Mouse (Mus musculus) embryonic stem cell, embryonic (primary cell): ENCODE data around the gene Hinfp.

Source experiments
- CTCF ChIA-PET, 4 experiments: fragments of 300-600 bp in 2 of 4; fragments of 350-600 bp in 2 of 4; sonication (Branson Sonifier 250); formaldehyde crosslinking; loops; one replicate each; lab custom pipeline; 2022; ENCODE audit warnings: inconsistent platforms in 2 of 4; lab: Charles Lee
- POLR2A ChIA-PET, 4 experiments: fragments of 300-600 bp in 2 of 4; fragments of 350-600 bp in 2 of 4; sonication (Branson Sonifier 250); formaldehyde crosslinking; loops; one replicate each; lab custom pipeline; 2022; ENCODE audit warnings: antibody characterized with exemption in 4 of 4, inconsistent platforms in 1 of 4; lab: Charles Lee

Gene Hinfp

DNA sequence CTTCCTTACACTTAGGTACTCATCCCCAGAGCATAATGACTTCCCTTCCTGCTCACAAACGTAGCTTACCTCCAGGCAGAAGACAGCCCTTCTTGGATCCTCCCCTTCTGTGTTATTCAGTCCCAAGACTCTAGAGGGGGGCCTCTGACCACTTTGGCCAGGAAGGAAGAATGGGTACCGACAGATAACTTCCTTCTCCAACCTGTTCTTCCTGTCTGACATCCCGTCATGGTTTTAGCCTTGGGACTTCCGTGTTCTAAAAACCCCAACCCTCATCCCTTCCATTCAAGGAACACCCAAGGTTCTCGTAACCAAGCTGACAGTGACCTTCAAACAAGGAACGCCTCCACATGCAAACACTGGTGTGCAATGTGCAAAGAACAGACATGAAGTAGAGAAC, 37.0 kb downstream of the Hinfp start, which contains the start of gene Nlrx1:
Nlrx1 (minus strand) TSS at position 168 of the 400 bp plus-strand sequence.
- ChIA-PET CTCF (interaction anchor here (0.5 to 3.1 kb wide), 46 partner anchors 10 to 1165 kb away, joined by 3 to 20 read pairs (median 4); partner anchors contain the start of genes Cbl (in 3 of the 4), Abcg4 (in 2 of the 4), C2cd2l (in 1 of the 4) and Ccdc153 (in 1 of the 4)), POLR2A (interaction anchor here (0.8 to 3.7 kb wide), 21 partner anchors 10 to 280 kb away, joined by 3 to 21 read pairs (median 5); partner anchors contain the start of genes H2afx (in 3 of the 4), Cbl (in 2 of the 4), Vps11 (in 2 of the 4) and Abcg4 (in 1 of the 4))

DNA sequence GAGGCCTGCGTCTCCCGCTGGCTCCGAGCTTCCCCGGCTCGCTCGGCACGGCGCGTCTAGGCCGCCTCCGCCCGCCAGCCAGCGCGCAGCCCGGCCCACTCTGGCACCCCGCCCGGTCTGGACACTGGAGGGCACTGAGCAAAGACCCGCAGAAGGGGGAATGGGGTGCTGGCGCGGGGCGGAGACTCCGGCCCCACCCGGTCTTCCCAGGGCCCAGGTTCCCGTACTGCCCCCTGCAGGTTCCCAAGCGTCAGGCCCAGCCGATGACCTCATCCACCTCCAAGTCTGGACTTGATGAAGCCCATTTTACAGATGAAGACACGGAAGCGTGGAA, 37.5 kb downstream of the Hinfp start:
- POLR2A ChIA-PET = interaction anchor here (0.7 to 3.7 kb wide), 36 partner anchors 9 to 279 kb away, joined by 3 to 21 read pairs (median 4); partner anchors contain the start of genes H2afx (in 3 of the 4), Cbl (in 2 of the 4), Vps11 (in 2 of the 4) and Abcg4 (in 1 of the 4)
- CTCF ChIA-PET = interaction anchor here (0.5 to 3.1 kb wide), 55 partner anchors 8 to 903 kb away, joined by 3 to 20 read pairs (median 4); partner anchors contain the start of genes Abcg4 (in 2 of the 4), Cbl (in 2 of the 4), Ccdc153 (in 2 of the 4) and C2cd2l (in 1 of the 4)

DNA sequence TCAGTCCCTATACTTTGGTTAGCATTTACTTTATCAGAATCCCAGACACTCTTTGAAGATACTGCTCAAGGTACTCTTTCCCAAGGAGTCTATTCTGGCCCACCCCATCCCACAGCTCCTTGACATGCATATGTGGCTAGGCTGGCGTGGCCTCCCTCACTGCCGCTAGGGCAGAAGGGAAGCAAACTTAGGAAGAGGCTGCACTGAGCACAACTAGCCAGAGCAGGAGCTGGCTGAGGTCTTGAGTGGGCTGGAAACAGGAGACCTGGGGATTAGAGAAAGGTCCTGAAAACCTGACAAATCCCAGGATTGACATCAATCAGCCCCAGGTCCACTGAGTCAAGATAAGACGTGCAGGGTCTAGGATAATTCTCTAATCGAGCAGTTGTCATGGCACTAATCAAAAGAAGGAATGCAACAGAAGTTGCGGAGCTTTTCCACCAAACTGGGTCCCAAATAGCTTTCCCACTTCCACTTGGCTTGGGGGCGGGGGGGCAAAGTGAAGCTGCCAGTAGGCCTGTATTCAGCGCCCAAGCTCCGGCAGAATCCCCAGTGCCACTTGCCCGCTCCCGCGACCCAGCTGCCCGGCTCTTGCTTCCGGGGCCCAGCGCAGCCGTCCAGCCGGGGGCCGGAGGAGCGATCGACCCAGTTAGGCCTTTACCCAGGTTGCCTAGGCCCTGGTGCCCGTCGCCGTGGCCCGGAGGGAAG, 38.0 kb downstream of the Hinfp start:
- ChIA-PET POLR2A (interaction anchor here (0.6 to 3.7 kb wide), 40 partner anchors 9 to 279 kb away, joined by 3 to 21 read pairs (median 4); partner anchors contain the start of genes H2afx (in 3 of the 4), Cbl (in 2 of the 4), Vps11 (in 2 of the 4) and Ccdc153 (in 1 of the 4)), CTCF (interaction anchor here (0.5 to 3.1 kb wide), 58 partner anchors 8 to 904 kb away, joined by 3 to 20 read pairs (median 4); partner anchors contain the start of genes Cbl (in 2 of the 4), Ccdc153 (in 2 of the 4), Abcg4 (in 1 of the 4) and C2cd2l (in 1 of the 4))

DNA sequence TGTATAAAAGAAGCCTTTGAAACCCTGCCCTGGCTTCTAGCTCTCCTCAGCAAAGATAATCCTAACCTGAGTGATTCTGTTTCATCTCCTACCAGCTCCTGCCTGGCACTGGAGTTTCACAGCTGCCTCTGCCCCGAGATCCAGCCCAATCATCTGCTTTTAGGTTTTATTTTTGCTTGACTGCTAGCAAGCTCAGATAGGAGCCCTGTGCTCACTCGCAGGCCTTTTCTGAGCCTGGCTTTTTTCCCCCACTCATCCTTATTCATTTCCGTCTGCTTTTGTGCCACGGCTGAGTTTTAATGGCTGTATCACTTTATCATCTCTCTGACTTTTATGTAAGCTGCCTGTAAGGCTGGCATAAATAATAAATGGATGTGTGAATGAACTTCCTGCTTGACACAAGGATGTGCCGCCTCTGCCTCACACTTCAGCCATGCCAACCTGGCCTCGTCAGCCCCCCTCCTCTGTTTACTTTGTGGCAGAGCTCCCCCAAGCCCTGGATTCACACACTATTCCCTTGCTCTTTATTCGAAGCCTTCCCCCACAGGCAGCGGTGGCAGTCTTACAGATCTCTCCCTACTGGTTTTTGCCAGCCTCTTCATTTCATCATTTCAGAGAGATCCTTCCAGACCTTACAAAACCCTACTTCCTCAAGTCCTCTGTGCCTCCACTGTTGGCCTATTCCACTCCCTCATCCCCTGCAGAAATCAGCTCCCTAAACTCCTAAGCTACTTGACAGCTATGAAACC, 38.8 kb downstream of the Hinfp start:
- POLR2A ChIA-PET = interaction anchor here in 3 of 4 experiments (0.9 to 4.3 kb wide), 23 partner anchors 8 to 182 kb away, joined by 3 to 25 read pairs (median 4); partner anchors contain the start of genes H2afx (in 2 of the 3), Vps11 (in 2 of the 3), Cbl (in 1 of the 3) and Ccdc84 (in 1 of the 3)
- CTCF ChIA-PET = interaction anchor here (0.6 to 3.1 kb wide), 20 partner anchors 9 to 428 kb away, joined by 3 to 20 read pairs (median 4); partner anchors contain the start of genes Cbl (in 2 of the 4), C2cd2l (in 1 of the 4), Ccdc153 (in 1 of the 4) and Usp2 (in 1 of the 4)

DNA sequence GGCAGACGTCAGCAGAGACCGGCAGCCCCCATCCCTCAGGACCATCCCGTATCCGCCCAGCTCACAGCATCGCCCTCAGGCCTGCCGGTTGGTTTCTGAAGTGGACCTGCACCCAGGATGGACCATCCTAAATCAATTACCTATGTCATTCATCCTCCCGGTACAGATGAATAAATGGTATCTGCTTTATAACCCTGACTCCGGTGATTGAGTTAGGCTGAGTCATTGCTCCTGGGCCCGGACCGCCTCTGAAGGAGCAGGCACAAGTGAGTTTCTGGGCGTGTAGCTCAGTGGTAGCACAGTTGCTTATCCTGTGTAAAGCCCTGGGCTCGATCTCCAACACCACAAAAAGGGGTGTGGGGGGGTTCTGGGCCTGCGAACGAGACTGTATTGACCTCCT, 44.1 kb downstream of the Hinfp start:
- POLR2A ChIA-PET = interaction anchor here (0.6 to 2.6 kb wide), 11 partner anchors 12 to 541 kb away, joined by 3 to 7 read pairs (median 3); partner anchors contain the start of genes Cbl (in 1 of the 4), Ccdc153 (in 1 of the 4) and H2afx (in 1 of the 4)
- CTCF ChIA-PET = interaction anchor here in 2 of 4 experiments (0.6 to 2.9 kb wide), 2 partner anchors 12 to 180 kb away, joined by 3 to 6 read pairs; partner anchors contain the start of gene Foxr1 (in 1 of the 2)

DNA sequence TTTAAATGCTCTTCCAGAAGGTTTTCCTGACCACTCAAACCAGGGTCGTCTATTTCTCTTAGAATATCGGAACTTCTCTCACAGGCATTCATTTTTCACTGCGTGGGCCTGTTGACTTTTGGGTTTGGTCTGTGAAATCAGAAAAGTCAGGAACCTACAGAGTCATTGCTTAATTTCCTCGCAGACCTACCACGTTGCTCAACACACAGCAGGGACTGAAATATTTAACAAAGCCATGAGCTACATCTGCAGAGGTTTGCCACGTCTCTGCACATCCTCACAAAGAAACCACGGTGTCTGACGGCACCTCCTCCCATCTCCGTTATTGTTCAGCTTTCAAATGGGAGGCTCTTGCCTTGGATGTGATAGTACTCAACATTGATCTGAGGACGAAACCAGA, 46.5 kb downstream of the Hinfp start:
- CTCF ChIA-PET = interaction anchor here in 2 of 4 experiments (0.5 to 1.0 kb wide), 2 partner anchors 10 to 334 kb away, joined by 5 read pairs; no protein-coding TSS in a partner anchor
- POLR2A ChIA-PET = interaction anchor here in 3 of 4 experiments (0.5 to 3.3 kb wide), 5 partner anchors 8 to 130 kb away, joined by 3 to 18 read pairs (median 5); partner anchors contain the start of genes C2cd2l (in 1 of the 3) and Cbl (in 1 of the 3)

DNA sequence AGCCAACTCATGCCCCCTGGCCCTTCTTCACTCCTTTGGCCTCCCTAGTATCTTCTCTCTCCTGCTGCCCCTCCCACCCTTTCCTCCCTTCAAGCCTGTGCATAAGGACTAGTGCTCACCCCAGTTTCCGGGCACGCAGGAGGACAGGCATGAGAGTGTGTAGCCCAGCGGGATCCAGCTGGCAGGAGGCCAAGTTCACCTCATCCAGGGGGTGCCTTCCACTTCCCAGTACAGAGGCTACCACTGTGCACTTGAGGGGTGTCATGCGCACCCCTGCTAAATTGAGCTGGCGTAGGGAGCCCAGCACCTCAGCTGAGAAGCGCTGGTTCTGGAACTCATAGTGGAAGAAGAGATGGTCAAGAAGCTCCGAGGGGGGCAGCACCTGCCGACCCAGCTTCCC, 49.3 kb downstream of the Hinfp start:
- CTCF ChIA-PET = interaction anchor here (0.6 to 1.5 kb wide), 9 partner anchors 11 to 162 kb away, joined by 3 to 6 read pairs (median 3); partner anchors contain the start of gene Cbl (in 1 of the 4)
- POLR2A ChIA-PET = interaction anchor here in 3 of 4 experiments (0.6 to 2.1 kb wide), 11 partner anchors 9 to 152 kb away, joined by 3 to 8 read pairs (median 5); partner anchors contain the start of genes C2cd2l (in 1 of the 3), H2afx (in 1 of the 3) and Trappc4 (in 1 of the 3)

DNA sequence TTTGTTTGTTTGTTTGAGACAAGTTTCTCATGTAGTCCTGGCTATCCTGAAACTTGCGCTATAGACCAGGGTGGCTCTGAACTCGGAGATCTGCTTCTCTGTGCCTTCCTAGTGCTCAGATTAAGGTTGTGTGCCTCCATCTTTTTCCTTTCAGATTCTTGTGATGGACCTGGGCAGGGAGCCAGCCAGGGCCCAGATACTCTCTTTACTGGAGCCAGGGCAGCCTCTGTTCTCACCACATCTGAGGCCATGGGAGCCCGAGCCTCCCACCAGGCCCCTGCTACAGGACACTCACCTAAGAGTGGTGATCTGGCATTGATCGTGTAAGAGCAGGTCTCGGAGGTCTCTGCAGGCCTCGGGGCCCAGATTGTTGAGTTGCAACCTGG, 50.3 kb downstream of the Hinfp start:
- POLR2A ChIA-PET = interaction anchor here in 1 of 4 experiments (1.2 to 1.3 kb wide), 2 partner anchors 8 to 33 kb away, joined by 3 to 4 read pairs; no protein-coding TSS in a partner anchor
- CTCF ChIA-PET = interaction anchor here in 1 of 4 experiments (0.6 kb wide), 1 partner anchor 12 kb away, joined by 4 read pairs; no protein-coding TSS in a partner anchor

DNA sequence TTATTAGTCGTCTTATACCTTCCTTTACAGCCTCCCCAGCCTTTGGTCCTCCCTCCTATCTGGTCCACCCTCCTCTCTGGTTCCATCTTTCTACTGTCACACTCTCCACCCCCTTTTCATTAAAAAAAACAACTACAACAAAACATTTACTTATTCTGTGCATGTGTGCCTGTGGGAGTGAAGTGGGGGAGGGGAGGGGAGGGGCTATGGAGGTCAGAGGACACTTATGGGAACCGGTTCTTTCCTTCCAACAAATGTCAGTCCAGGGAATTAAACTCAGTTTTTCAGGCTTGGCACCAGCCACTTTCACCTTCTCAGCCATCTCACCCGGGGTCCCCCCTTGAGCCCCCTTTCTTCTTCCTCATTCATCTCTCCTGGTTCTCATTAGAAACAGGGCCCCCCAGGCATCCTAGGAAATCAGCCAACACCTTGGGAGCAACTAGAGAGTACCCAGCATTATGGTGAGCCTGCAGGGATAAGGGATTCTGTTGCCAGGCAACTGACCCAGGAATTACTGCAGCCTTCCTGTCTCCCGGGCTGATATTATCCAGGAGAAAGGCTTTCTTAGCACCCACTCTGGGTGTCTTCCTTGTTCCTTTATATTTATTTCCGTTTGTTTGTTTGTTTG, 50.8 kb downstream of the Hinfp start:
- ChIA-PET CTCF (interaction anchor here in 2 of 4 experiments (0.7 to 3.1 kb wide), 2 partner anchors 14 to 1096 kb away, joined by 3 to 14 read pairs; partner anchors contain the start of gene Nlrx1 (in 1 of the 2)), POLR2A (interaction anchor here in 1 of 4 experiments (1.1 to 1.8 kb wide), 4 partner anchors 9 to 81 kb away, joined by 4 to 5 read pairs (median 4); no protein-coding TSS in a partner anchor)

DNA sequence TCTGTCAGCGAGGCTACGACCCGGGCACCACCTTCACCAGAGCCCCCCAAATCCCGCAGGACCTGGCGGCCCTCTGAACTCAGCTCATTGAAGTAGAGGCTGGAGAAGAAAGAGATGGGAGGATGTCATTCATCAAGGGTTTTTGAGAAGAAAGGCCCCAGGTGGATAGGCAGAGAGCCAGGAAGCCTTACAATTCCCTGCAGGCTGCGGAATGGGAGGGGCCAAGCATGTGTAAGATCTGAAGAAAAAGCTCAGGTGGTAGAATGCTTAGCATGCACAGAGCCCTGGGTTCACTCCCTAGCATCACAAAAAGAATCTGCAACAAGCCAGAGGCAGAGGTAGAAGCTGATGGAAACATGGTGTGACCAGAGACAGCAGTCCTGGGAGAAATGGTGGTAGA, 52.0 kb downstream of the Hinfp start:
- CTCF ChIA-PET = interaction anchor here in 3 of 4 experiments (0.6 to 3.1 kb wide), 11 partner anchors 12 to 293 kb away, joined by 3 to 14 read pairs (median 4); partner anchors contain the start of genes Ccdc153 (in 2 of the 3), Nlrx1 (in 2 of the 3) and Cbl (in 1 of the 3)
- POLR2A ChIA-PET = interaction anchor here in 2 of 4 experiments (0.6 to 2.7 kb wide), 16 partner anchors 10 to 239 kb away, joined by 3 to 12 read pairs (median 4); partner anchors contain the start of genes Cbl (in 2 of the 2), C2cd2l (in 1 of the 2), Dpagt1 (in 1 of the 2) and H2afx (in 1 of the 2)

DNA sequence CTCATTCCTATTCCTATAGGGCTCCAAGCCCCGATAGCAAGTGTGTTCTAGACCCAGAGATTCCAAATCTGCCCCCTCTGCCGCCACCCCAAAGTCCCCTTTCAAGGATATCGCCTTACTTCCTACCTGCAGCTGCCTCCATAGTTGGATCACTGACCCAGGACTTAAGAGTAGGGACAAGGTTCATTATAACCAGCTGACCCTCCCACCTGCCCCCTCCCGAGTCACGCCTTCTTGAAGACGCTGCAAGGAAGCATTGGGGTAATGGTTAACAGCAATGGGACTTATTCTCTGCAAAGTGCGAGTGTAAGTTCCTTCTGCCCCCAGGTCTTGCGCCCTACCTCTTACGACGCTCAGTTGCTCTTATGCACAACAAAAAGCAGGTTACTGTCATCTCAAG, 54.2 kb downstream of the Hinfp start, which contains the start of gene Pdzd3:
Pdzd3 (minus strand) TSS at position 158 of the 400 bp plus-strand sequence.
- ChIA-PET POLR2A (interaction anchor here in 2 of 4 experiments (0.7 to 2.7 kb wide), 8 partner anchors 16 to 97 kb away, joined by 3 to 10 read pairs (median 4); partner anchors contain the start of genes Dpagt1 (in 2 of the 2), Cbl (in 1 of the 2) and H2afx (in 1 of the 2)), CTCF (interaction anchor here in 1 of 4 experiments (0.7 to 3.1 kb wide), 3 partner anchors 8 to 404 kb away, joined by 3 to 14 read pairs (median 6); partner anchors contain the start of gene Nlrx1)

DNA sequence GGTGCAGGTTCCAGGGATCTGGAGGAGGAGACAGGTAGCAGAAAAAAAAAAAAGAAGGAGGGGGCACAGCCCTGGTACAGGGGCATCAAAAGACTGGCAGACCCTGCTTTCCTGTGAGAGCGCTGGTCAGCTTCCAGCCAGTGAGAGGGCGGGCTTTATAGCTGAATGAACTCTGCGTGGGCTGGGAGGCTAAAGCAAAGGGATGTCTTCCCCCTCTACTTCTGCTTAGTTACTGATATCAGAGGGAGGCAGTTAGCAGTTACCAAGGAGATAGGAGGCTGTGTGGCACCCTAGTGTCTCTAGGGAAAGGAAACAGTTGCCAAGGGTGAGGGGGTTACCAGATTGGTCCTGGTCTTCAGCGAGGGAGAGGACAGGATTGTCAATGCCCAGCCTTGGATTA, 55.0 kb downstream of the Hinfp start:
- ChIA-PET CTCF (interaction anchor here in 3 of 4 experiments (0.6 to 2.8 kb wide), 6 partner anchors 11 to 202 kb away, joined by 3 to 20 read pairs (median 6); partner anchors contain the start of genes Nlrx1 (in 2 of the 3) and Cbl (in 1 of the 3)), POLR2A (interaction anchor here in 3 of 4 experiments (0.6 to 2.1 kb wide), 7 partner anchors 12 to 84 kb away, joined by 3 to 22 read pairs (median 4); partner anchors contain the start of genes Cbl (in 1 of the 3), Dpagt1 (in 1 of the 3) and H2afx (in 1 of the 3))

DNA sequence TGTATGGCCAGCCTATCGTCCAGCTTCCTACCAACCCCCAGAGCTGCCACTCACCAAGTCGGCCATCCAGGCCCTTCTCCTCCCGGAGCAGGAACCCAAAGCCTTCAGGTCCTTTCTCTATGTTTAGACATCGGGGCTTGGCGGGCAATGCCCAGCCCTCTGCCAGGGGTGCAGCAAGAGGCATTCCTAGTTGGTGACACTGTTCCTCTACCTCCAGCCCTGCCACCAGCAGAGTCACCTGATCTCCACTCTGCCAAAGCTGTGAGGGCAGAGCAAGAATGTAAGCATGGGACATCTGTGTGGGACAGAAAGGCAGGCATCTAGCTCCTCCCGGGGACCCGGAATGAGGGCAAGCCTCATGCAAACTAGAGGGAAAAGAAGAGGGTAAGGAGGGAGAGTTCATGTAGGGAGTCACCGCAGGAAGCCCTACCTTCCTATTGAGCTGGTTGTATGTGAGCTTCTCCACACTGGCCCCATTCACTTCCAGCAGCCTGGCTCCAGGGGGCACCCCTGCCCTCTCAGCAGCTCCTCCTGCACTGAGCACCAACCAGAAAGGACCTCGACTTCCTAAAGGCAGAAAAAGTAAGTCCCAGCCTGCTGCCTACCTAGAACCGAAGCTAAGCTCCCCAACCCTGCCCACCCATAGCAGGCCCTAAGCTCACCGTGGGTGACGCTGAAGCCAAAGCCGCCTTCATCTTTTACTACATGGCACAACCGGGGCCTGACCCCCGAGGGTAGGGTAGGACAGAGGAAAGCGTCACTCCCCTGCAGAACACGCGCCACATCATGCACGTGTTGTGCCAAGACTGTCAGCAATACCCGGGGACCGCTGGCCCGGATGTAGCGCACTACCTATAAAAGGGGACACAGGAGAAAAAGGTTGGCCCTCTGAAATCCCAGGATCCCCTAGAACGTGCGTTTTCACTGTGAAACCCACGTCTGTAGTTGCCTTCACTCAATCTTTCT, 56.0 kb downstream of the Hinfp start:
- CTCF ChIA-PET = interaction anchor here (0.6 to 2.8 kb wide), 35 partner anchors 9 to 458 kb away, joined by 3 to 20 read pairs (median 4); partner anchors contain the start of genes Cbl (in 3 of the 4), Ccdc153 (in 3 of the 4), C2cd2l (in 2 of the 4) and Nlrx1 (in 2 of the 4)

DNA sequence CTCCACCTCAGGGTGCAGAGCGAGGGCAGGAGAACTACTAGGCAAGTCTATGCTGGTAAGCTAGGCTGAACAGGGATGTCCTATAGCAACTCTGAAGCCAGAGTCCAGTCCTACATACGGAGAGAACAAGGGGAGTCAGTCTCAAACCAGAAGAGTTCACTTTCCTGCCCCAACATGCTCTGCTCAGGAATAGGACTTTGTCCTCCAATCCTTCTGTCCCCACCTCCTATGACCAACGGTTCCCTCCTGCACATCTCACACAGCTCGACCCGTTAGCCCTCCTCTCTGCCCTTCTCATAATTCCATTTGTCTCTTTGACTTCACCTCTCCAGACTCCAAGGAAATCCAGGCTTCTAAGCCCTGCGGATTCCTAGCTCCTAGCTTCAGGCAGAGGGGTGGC, 57.6 kb downstream of the Hinfp start:
- CTCF ChIA-PET = interaction anchor here in 2 of 4 experiments (0.7 to 2.8 kb wide), 3 partner anchors 8 to 14 kb away, joined by 3 to 19 read pairs (median 7); partner anchors contain the start of gene Cbl (in 1 of the 2)
- POLR2A ChIA-PET = interaction anchor here in 3 of 4 experiments (0.6 to 1.9 kb wide), 13 partner anchors 8 to 171 kb away, joined by 3 to 8 read pairs (median 5); partner anchors contain the start of gene Cbl (in 1 of the 3)

More for the DNA sequence above, 56.0 kb downstream of the Hinfp start:
- POLR2A ChIA-PET = interaction anchor here (0.5 to 2.1 kb wide), 44 partner anchors 8 to 229 kb away, joined by 3 to 22 read pairs (median 4); partner anchors contain the start of genes H2afx (in 3 of the 4), Cbl (in 2 of the 4), Ccdc153 (in 2 of the 4) and Dpagt1 (in 2 of the 4)
